Mouse (Mus musculus) bone marrow macrophage, adult 2 months (primary cell): ENCODE measurements at regions not wholly inside any gene's neighbourhood (a gene's known extent, or its start where the extent isn't known, plus 50 kb on each side); places are given as distances from the start of the nearest gene placed in this dataset.

Experiments used
- CTCF ChIP-seq: IDR thresholded peaks from 2 replicates; pipeline ENCODE4 v1.5.1; 2012; ENCODE audit warnings: low read depth, mild to moderate bottlenecking, low read length, moderate library complexity
- POLR2A ChIP-seq: IDR thresholded peaks from 2 replicates; pipeline ENCODE4 v1.6.1; 2012; ENCODE audit warnings: mild to moderate bottlenecking, low read depth, low read length, borderline replicate concordance

DNA sequence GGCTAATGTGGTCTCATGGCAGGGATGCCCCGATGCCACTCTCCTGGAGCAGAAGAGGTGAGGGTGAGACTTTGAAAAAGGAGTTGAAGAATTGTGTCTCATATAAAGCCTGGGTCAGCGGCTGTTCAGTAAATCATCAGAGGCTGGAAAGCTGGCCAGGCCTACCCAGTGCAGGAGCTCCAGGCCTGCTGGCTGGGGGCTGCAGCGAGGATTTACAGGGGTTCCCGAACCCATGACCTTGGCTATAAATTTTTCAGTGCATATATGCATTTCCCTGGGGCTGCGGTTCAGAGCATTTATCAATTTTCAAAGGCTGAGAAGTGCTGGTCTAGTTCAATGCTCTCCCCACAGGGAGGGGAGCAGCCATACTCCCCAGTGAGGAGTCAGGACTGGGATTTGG lies 70.9 kb upstream of the Aldh1b1 start:
- no peak for TF ChIP-seq CTCF
- no peak for TF ChIP-seq POLR2A
